Mouse (Mus musculus): ENCODE results near the gene Olfm2. TPM values are rescaled to one million over a fixed set of nuclear protein-coding genes. Genes with fewer than 3 reads are reported as not detected.

Gene Olfm2
- total and polyA plus RNA-seq, 3 experiments = 0.08 to 0.47 TPM; not detected in 1

DNA sequence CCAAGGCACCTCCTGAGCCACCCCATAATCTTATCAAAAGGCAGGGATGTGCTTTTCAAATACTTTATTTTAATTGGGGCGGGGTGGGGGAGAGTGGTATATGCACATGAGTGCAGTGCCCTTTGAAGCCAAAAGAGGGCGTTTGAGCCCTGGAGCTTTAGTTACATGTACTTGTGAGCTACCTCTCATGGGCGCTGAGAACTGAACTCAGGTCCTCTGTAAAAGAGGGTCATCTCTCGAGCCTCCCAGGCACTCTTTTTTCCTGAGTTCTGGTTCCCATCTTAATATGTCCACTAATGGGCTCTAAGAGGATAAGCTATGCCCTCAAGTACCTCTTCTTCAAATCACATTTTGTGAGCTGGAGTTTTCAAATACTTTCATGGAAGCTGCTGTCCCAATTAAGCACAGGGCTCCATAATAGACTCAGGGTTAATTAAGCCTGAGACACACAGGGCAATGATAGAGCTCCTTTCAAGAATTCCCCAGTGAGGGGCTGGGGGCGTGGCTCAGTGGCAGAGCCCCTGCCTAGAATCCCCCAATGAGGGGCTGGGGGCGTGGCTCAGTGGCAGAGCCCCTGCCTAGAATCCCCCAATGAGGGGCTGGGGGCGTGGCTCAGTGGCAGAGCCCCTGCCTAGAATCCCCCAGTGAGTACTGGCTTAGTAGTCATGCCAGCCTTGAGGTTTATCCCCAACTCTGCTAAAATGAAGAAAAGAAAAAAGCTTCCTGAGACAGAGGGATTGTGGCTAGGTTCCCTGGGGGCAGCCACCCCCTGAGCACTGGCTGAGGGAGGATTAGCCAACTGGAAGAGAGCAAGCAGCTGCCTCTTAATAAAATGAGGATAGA lies 64.4 kb downstream of the Olfm2 start:
- TF ChIP-seq USF2 (conservative IDR thresholded peaks at IDR 0.05; ENCODE audit: low read depth, low read length) (no peak), NRF1 (IDR thresholded peaks at IDR 0.05; ENCODE audit: low read depth, low read length) (no peak), ELF1 (IDR thresholded peaks at IDR 0.05; ENCODE audit: low read depth, low read length) (no peak), TBP (conservative IDR thresholded peaks at IDR 0.05; ENCODE audit: low read depth, low read length) (no peak), SMC3 (IDR thresholded peaks at IDR 0.05; ENCODE audit: low read depth, low read length) (no peak), MEF2A (IDR thresholded peaks at IDR 0.05; ENCODE audit: borderline replicate concordance, low read depth, low read length) (no peak), MYC (IDR thresholded peaks at IDR 0.05; ENCODE audit: low read depth, low read length) (no peak), KAT2A (IDR thresholded peaks at IDR 0.05; ENCODE audit: insufficient replicate concordance, low read length) (no peak), ETS1 (conservative IDR thresholded peaks at IDR 0.05; ENCODE audit: low read depth, low read length) (no peak), BHLHE40 (IDR thresholded peaks at IDR 0.05; ENCODE audit: low read depth, low read length) (no peak), ZNF384 (IDR thresholded peaks at IDR 0.05; ENCODE audit: low read depth, low read length) (no peak)
- DNase-seq (ENCODE audit: extremely low read depth) = no peak
- H3K27ac ChIP-seq (ENCODE audit: insufficient read depth, low read depth) = no peak overlapping the region
- dilution Hi-C loops (cut with MboI; ENCODE audit: extremely low pct_ligation_motif_present, extremely low pct_unique_long_range_greater_than_20kb, low sequenced_read_pairs) = no loop called here
- H3K9ac ChIP-seq (ENCODE audit: insufficient read depth, low read depth) = no peak overlapping the region
- in situ Hi-C loops (cut with MboI; ENCODE audit: low pct_ligation_motif_present, low pct_unique_long_range_greater_than_20kb, low sequenced_read_pairs) = no loop called here
- no peak overlapping the region for H3K4me2 ChIP-seq (ENCODE audit: insufficient read depth, low read depth, poor library complexity, severe bottlenecking)
- peaks cover 3% of the 10 kb centered on the region for H3K27me3 ChIP-seq (replicated peaks)
- H3K36me3 ChIP-seq (replicated peaks in 1 of 2; ENCODE audit: control insufficient read depth in 1 of 2, insufficient read depth in 1 of 2, low read length in 1 of 2) = no peaks in the 10 kb centered on the region
- no peak overlapping the region for H3K4me3 ChIP-seq (replicated peaks in 1 of 3; ENCODE audit: low read depth in 2 of 3, low read length in 2 of 3, poor library complexity in 1 of 3)
- no peaks in the 10 kb centered on the region for H3K79me2 ChIP-seq (replicated peaks; ENCODE audit: control insufficient read depth, extremely low read depth, insufficient read depth, poor library complexity, severe bottlenecking)
- H3K9me3 ChIP-seq (replicated peaks; ENCODE audit: low read length) = no peaks in the 10 kb centered on the region
- no peaks in the 10 kb centered on the region for H3K4me1 ChIP-seq (ENCODE audit: control insufficient read depth in 1 of 2, insufficient read depth in 2 of 2)

DNA sequence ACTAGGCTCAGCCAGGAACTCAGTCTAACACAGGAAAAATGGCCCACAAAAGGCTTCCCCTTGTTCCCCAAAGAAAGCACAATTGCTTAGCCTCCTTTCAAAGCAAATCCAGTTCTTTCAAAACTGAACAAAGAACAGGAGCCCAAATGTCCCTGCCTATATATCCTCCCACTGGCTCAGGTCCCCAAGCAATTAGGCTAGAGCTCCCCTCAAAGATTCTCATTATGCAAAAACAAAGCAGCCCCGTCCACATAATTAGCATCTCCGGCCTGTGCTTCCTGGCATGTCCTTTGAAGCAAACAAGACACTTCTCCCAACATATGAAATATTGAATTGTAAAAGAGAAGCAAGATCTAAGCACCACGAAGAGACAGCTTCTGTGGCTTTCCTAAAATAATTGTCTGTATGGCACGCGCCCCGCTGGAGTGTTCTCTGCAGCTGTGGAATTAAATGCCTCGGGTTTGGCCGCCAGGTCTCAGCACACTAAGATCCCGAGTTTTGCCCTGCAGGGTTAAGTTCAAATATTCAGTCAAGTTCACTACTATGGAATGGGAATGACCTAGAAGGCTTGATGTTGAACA lies 65.7 kb downstream of the Olfm2 start:
- no peak for TF ChIP-seq MAFK (IDR thresholded peaks at IDR 0.05; ENCODE audit: insufficient replicate concordance, low read length)
- TF ChIP-seq NRF1 (IDR thresholded peaks at IDR 0.05; ENCODE audit: low read depth, low read length) = no peak
- TF ChIP-seq RCOR1 (conservative IDR thresholded peaks at IDR 0.05; ENCODE audit: low read depth, low read length) = no peak
- TF ChIP-seq IRF4 (IDR thresholded peaks at IDR 0.05; ENCODE audit: low read depth, low read length) = no peak
- no peak for TF ChIP-seq RAD21 (IDR thresholded peaks at IDR 0.05; ENCODE audit: low read depth, low read length)
- TF ChIP-seq ETS1 (conservative IDR thresholded peaks at IDR 0.05; ENCODE audit: low read depth, low read length) = no peak
- TF ChIP-seq CTCF (conservative IDR thresholded peaks at IDR 0.05 in 1 of 2, IDR thresholded peaks at IDR 0.05 in 1 of 2; ENCODE audit: low read depth in 2 of 2, low read length in 2 of 2) = no peak
- no peak for TF ChIP-seq JUN (IDR thresholded peaks at IDR 0.05; ENCODE audit: insufficient read depth, low read depth, low read length)
- no peak for TF ChIP-seq EP300 (IDR thresholded peaks at IDR 0.05; ENCODE audit: low read length)
- no peak for TF ChIP-seq TBP (conservative IDR thresholded peaks at IDR 0.05; ENCODE audit: low read depth, low read length)
- no peak for TF ChIP-seq USF2 (conservative IDR thresholded peaks at IDR 0.05; ENCODE audit: low read depth, low read length)
- no peak for TF ChIP-seq HCFC1 (IDR thresholded peaks at IDR 0.05; ENCODE audit: low read depth, low read length)

More for the DNA sequence above, 65.7 kb downstream of the Olfm2 start:
- Histone ChIP-seq H3K27ac (ENCODE audit: insufficient read depth, low read depth) (no peak overlapping the region), H3K9ac (ENCODE audit: insufficient read depth, low read depth) (no peak overlapping the region), H3K79me2 (replicated peaks; ENCODE audit: control insufficient read depth, extremely low read depth, insufficient read depth, poor library complexity, severe bottlenecking) (no peaks in the 10 kb centered on the region), H3K4me1 (ENCODE audit: control insufficient read depth in 1 of 2, insufficient read depth in 2 of 2) (no peaks in the 10 kb centered on the region), H3K36me3 (replicated peaks in 1 of 2; ENCODE audit: control insufficient read depth in 1 of 2, insufficient read depth in 1 of 2, low read length in 1 of 2) (no peaks in the 10 kb centered on the region), H3K9me3 (replicated peaks; ENCODE audit: low read length) (no peaks in the 10 kb centered on the region), H3K4me2 (ENCODE audit: insufficient read depth, low read depth, poor library complexity, severe bottlenecking) (no peak overlapping the region), H3K4me3 (replicated peaks in 1 of 3; ENCODE audit: low read depth in 2 of 3, low read length in 2 of 3, poor library complexity in 1 of 3) (no peak overlapping the region), H3K27me3 (replicated peaks) (peaks cover 3% of the 10 kb centered on the region)
- in situ Hi-C loops (cut with MboI; ENCODE audit: low pct_ligation_motif_present, low pct_unique_long_range_greater_than_20kb, low sequenced_read_pairs) = no loop called here
- dilution Hi-C loops (cut with MboI; ENCODE audit: extremely low pct_ligation_motif_present, extremely low pct_unique_long_range_greater_than_20kb, low sequenced_read_pairs) = no loop called here
- DNase-seq (ENCODE audit: extremely low read depth) = no peak
